Mouse (Mus musculus) hindbrain, embryonic 15.5 days (tissue): ENCODE measurements around the gene Cd40lg. TPM values are rescaled to one million over a fixed set of nuclear protein-coding genes. Genes with fewer than 3 reads are reported as not detected.

ENCODE experiments used
- polyA plus RNA-seq: library from polyadenylated mRNA; unstranded; fragments of >200 nt; fragmentation: Nextera tagmentation; extraction: Ambion mirVana; gene quantifications from 2 replicates; pipeline ENCODE4 v1.2.1, GENCODE M21; 2015

The Cd40lg gene
- polyA plus RNA-seq, 1 experiment from 2014 or later = not detected

Other genes with a start within 250 kb of the Cd40lg start
- 0.38 and 0.52 TPM in 2 replicates for gene Brs3, start 169.1 kb upstream of the Cd40lg start, polyA plus RNA-seq
- 85.5 and 87.6 TPM in 2 replicates for gene Htatsf1, start 158.6 kb upstream of the Cd40lg start, polyA plus RNA-seq
- gene Vgll1, start 124.0 kb upstream of the Cd40lg start, polyA plus RNA-seq = not detected in 2 replicates
- 5.1 and 8.4 TPM in 2 replicates for gene Arhgef6, start 126.6 kb downstream of the Cd40lg start, polyA plus RNA-seq
- gene Rbmx, start 180.9 kb downstream of the Cd40lg start, polyA plus RNA-seq = 150 and 153 TPM in 2 replicates
- gene Gm364, start 197.0 kb downstream of the Cd40lg start, polyA plus RNA-seq = not detected in 2 replicates